Mouse (Mus musculus) forebrain, embryonic 10.5 days (tissue): ENCODE measurements around the gene Sub1. TPM values are rescaled to one million over a fixed set of nuclear protein-coding genes. Genes with fewer than 3 reads are reported as not detected.

ENCODE experiments used
- DNase-seq: peaks from one replicate; pipeline ENCODE4 v3.0.0-alpha.2; 2017; ENCODE audit warnings: low spot score; ENCODE audit errors: extremely low spot score
- H3K27ac ChIP-seq: fragments of 300-500 bp; sonication (generic); 2 replicates; pipeline ENCODE4 v1.5.1; 2016; ENCODE audit warnings: mild to moderate bottlenecking
- H3K27me3 ChIP-seq: fragments of 300-500 bp; sonication (generic); 2 replicates; pipeline ENCODE4 v1.6.1; 2016; ENCODE audit warnings: mild to moderate bottlenecking; ENCODE audit not compliant: poor library complexity, severe bottlenecking
- H3K36me3 ChIP-seq: fragments of 300-500 bp; sonication (generic); replicated peaks from 2 replicates; pipeline ENCODE4 v1.6.1; 2016; ENCODE audit warnings: mild to moderate bottlenecking, moderate library complexity
- H3K4me1 ChIP-seq: fragments of 300-500 bp; sonication (generic); 2 replicates; pipeline ENCODE4 v1.6.1; 2016
- H3K4me3 ChIP-seq: fragments of 300-500 bp; sonication (generic); 2 replicates; pipeline ENCODE4 v1.5.1; 2016; ENCODE audit warnings: mild to moderate bottlenecking, moderate library complexity
- H3K9me3 ChIP-seq: fragments of 300-500 bp; sonication (generic); 2 replicates; pipeline ENCODE4 v1.6.1; 2016; ENCODE audit warnings: mild to moderate bottlenecking, moderate library complexity
- WGBS: fragments of 180-500 bp; shearing (Covaris S2); methylation state at CpG from one replicate; pipeline ENCODE4 v1.1.7; 2016; 5-methylcytosine and 5-hydroxymethylcytosine counted together
- polyA plus RNA-seq: library from polyadenylated mRNA; unstranded; fragments of >200 nt; fragmentation: Nextera tagmentation; extraction: Ambion mirVana; gene quantifications from 2 replicates; pipeline ENCODE4 v1.2.1, GENCODE M21; 2016

Sub1 gene
- polyA plus RNA-seq, 1 experiment from 2014 or later, result 744 TPM

- Histone ChIP-seq H3K27me3 (no peaks in the 10 kb centered on the region), H3K36me3 (no peaks in the 10 kb centered on the region), H3K4me3 (no peak overlapping the region), H3K9me3 (no peaks in the 10 kb centered on the region), H3K27ac (no peak overlapping the region), H3K4me1 (no peaks in the 10 kb centered on the region)
- no peak for DNase-seq
- 69% methylated on average over 13 of the region's 13 CpGs for WGBS
Measured at GRCm38 (mm10) chr15:12007971-12008800, 11.4 kb upstream of the Sub1 start.

- DNase-seq, result no peak
- no peaks in the 10 kb centered on the region for H3K36me3 ChIP-seq
- no peaks in the 10 kb centered on the region for H3K27me3 ChIP-seq
- no peak overlapping the region for H3K27ac ChIP-seq
- no peak overlapping the region for H3K4me3 ChIP-seq
- H3K9me3 ChIP-seq, result no peaks in the 10 kb centered on the region
- H3K4me1 ChIP-seq, result no peaks in the 10 kb centered on the region
- WGBS, result 88% methylated on average over 7 of the region's 7 CpGs
Measured at GRCm38 (mm10) chr15:12007421-12007820, 10.6 kb upstream of the Sub1 start.

DNA sequence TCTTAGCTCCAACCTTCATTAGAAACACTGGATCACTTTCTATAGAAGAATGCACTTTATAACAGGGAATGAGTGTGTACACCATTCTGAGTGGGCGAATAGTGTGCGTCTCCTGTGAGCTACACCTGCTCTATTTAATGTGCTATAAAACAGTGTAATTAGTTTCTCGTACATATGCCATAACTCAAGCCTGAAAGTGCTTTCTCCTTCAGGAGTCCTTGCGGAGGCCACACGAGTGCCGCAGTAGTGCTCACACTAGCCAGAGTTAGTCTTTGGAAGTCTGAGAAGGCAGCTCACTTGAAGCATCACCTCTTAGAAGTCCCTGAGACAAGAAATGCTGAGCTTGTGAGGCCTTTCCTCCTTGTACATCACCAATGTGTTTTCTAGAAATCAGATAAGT is 9.4 kb upstream of the Sub1 start:
- no peaks in the 10 kb centered on the region for H3K9me3 ChIP-seq
- no peak for DNase-seq
- H3K27me3 ChIP-seq, result no peaks in the 10 kb centered on the region
- 93% methylated on average over 6 of the region's 6 CpGs for WGBS
- no peaks in the 10 kb centered on the region for H3K4me1 ChIP-seq
- no peak overlapping the region for H3K4me3 ChIP-seq
- no peaks in the 10 kb centered on the region for H3K36me3 ChIP-seq
- H3K27ac ChIP-seq, result no peak overlapping the region

DNA sequence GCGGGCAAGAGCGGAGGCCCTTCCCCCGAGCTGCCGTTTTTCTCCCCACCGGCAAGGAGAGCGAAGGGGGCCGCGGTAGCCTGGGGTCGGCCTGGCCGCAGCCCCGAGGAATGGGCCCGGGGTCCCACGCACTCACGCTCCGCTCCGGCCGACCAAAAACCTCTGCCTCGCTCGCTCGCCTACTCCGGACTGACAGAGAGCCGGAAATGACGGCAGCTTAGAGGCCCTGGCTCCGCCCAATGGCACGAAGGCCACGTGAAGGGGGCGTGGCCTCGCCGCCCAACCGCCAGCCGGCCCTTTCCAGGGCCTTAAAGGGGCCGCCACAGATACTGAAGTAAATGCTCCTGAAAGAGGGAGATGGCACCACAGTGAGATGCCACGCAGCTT is 975 bp downstream of the Sub1 start:
- peak; percentile 91 for DNase-seq
- H3K36me3 ChIP-seq, result peaks cover 31% of the 10 kb centered on the region
- H3K4me1 ChIP-seq, result peaks cover 28% of the 10 kb centered on the region
- H3K27ac ChIP-seq, result peak overlapping the region; percentile 94
- under 1% methylated on average over 32 of the region's 33 CpGs for WGBS
- no peaks in the 10 kb centered on the region for H3K9me3 ChIP-seq
- H3K27me3 ChIP-seq, result no peaks in the 10 kb centered on the region
- peak overlapping the region; percentile 97 for H3K4me3 ChIP-seq

- H3K9me3 ChIP-seq, result no peaks in the 10 kb centered on the region
- H3K27ac ChIP-seq, result peak overlapping the region; percentile 94
- no peaks in the 10 kb centered on the region for H3K27me3 ChIP-seq
- H3K4me1 ChIP-seq, result peaks cover 28% of the 10 kb centered on the region
- peak overlapping the region; percentile 97 for H3K4me3 ChIP-seq
- DNase-seq, result peak; percentile 65
- peaks cover 37% of the 10 kb centered on the region for H3K36me3 ChIP-seq
- 3% methylated on average over 63 of the region's 71 CpGs for WGBS
Measured at GRCm38 (mm10) chr15:11994921-11995814, 1.6 kb downstream of the Sub1 start.

GRCm38 (mm10) chr15:11994006-11994405 is 2.8 kb downstream of the Sub1 start:
- no peak for DNase-seq
- Histone ChIP-seq H3K27ac (no peak overlapping the region), H3K36me3 (peaks cover 49% of the 10 kb centered on the region), H3K27me3 (no peaks in the 10 kb centered on the region), H3K4me3 (peak overlapping the region; percentile 97), H3K4me1 (peaks cover 28% of the 10 kb centered on the region), H3K9me3 (no peaks in the 10 kb centered on the region)
- 87% methylated on average over 2 of the region's 2 CpGs for WGBS

DNA sequence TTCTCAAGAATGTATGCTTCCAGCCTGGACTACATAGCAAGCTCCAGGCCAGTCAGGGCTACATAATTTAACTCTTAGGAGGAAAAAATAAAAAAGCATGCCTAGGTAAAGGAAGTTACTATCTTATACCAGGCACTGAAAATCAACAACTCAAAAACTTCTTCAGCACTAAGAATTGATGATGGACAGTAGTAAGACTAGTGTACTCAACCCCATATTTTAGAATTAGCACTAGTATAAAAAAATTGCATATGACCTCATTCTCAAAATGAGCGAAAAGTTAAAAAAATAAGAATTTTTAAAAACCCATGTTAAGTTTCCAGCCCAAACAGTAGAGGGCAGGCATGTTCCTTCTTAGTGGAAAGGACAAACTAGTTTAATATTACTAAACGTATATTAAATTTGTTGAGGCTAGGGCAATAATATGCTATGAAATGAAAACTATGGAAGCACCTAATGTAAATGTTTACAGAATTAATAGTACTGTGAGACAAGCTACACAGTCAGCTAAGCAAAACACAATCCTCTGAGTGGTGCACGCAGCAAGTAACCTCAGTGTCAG is 5.2 kb downstream of the Sub1 start:
- Histone ChIP-seq H3K9me3 (no peaks in the 10 kb centered on the region), H3K27ac (no peak overlapping the region), H3K27me3 (no peaks in the 10 kb centered on the region), H3K4me3 (no peak overlapping the region), H3K4me1 (peaks cover 28% of the 10 kb centered on the region), H3K36me3 (peaks cover 73% of the 10 kb centered on the region)
- DNase-seq, result no peak
- 87% methylated on average over 3 of the region's 3 CpGs for WGBS

- H3K27ac ChIP-seq, result no peak overlapping the region
- peaks cover 99% of the 10 kb centered on the region for H3K36me3 ChIP-seq
- no peaks in the 10 kb centered on the region for H3K9me3 ChIP-seq
- peaks cover 8% of the 10 kb centered on the region for H3K4me1 ChIP-seq
- DNase-seq, result no peak
- no peak overlapping the region for H3K4me3 ChIP-seq
- no peaks in the 10 kb centered on the region for H3K27me3 ChIP-seq
- 96% methylated on average over 4 of the region's 4 CpGs for WGBS
Measured at GRCm38 (mm10) chr15:11988580-11988979, 8.2 kb downstream of the Sub1 start.

GRCm38 (mm10) chr15:11987892-11988291 is 8.9 kb downstream of the Sub1 start:
- H3K36me3 ChIP-seq, result peaks cover 99% of the 10 kb centered on the region

GRCm38 (mm10) chr15:11981985-11982384 is 14.8 kb downstream of the Sub1 start:
- no peak for DNase-seq
- Histone ChIP-seq H3K27me3 (no peaks in the 10 kb centered on the region), H3K4me1 (no peaks in the 10 kb centered on the region), H3K36me3 (peaks cover 91% of the 10 kb centered on the region), H3K4me3 (no peak overlapping the region), H3K27ac (no peak overlapping the region), H3K9me3 (no peaks in the 10 kb centered on the region)
- WGBS, result 90% methylated on average over 2 of the region's 2 CpGs

More at GRCm38 (mm10) chr15:11987892-11988291, 8.9 kb downstream of the Sub1 start:
- 84% methylated on average over 2 of the region's 2 CpGs for WGBS
- no peaks in the 10 kb centered on the region for H3K27me3 ChIP-seq
- no peak for DNase-seq
- peaks cover under 1% of the 10 kb centered on the region; the same call in 1 of the 2 replicates for H3K4me1 ChIP-seq
- H3K9me3 ChIP-seq, result no peaks in the 10 kb centered on the region
- no peak overlapping the region for H3K27ac ChIP-seq
- no peak overlapping the region for H3K4me3 ChIP-seq

DNA sequence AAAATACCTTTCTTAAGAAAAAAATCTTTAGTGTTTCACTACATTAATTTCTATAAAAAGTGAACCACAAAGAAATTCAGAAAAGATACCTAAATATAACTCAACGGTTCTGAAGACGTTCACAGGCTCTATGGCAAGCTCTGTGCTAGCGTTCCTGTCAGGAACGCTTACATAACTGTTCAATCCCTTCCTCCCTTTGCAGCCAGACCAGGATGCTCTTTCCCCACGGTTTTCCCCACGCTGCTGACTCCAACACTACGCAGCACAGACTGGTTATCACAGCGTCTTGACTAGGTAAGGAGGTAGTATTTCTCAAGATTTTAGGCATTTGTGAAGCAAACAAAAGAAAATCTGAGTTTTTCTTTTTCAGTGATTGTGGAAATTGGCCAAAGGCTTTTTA is 15.3 kb downstream of the Sub1 start:
- Histone ChIP-seq H3K4me3 (no peak overlapping the region), H3K4me1 (no peaks in the 10 kb centered on the region), H3K9me3 (no peaks in the 10 kb centered on the region), H3K27me3 (no peaks in the 10 kb centered on the region), H3K27ac (no peak overlapping the region), H3K36me3 (peaks cover 88% of the 10 kb centered on the region)
- no peak for DNase-seq
- WGBS, result 95% methylated on average over 8 of the region's 8 CpGs

- WGBS, result 88% methylated on average over 2 of the region's 2 CpGs
- Histone ChIP-seq H3K27ac (no peak overlapping the region), H3K9me3 (no peaks in the 10 kb centered on the region), H3K36me3 (peaks cover 65% of the 10 kb centered on the region), H3K27me3 (no peaks in the 10 kb centered on the region), H3K4me1 (no peaks in the 10 kb centered on the region), H3K4me3 (no peak overlapping the region)
- no peak for DNase-seq
Measured at GRCm38 (mm10) chr15:11978175-11978574, 18.6 kb downstream of the Sub1 start.
